Mouse (Mus musculus) hematopoietic stem cell, adult 5-6 weeks (primary cell): ENCODE results near the gene Bpifa3. TPM values are rescaled to one million over a fixed set of nuclear protein-coding genes. Genes with fewer than 3 reads are reported as not detected.
A peak's percentile ranks its signal among the peaks of the same experiment; 100 is the strongest.
"Not testable (repeated sequence)": the region's sequence is repeated elsewhere in the genome, so short reads cannot be mapped to it uniquely, and the experiment has no call there.

Experiments
- ATAC-seq, 2 experiments: fragments of 125-278 bp in 1 of 2; replicated peaks in 1 of 2; 2 replicates each; pipeline ENCODE4 v1.8.0; 2016 to 2017; ENCODE audit warnings: inconsistent platforms in 2 of 2, mild to moderate bottlenecking in 2 of 2, moderate number of reproducible peaks in 2 of 2, low read depth in 1 of 2, moderate TSS enrichment in 1 of 2; ENCODE audit not compliant: low FRiP score in 2 of 2, poor library complexity in 2 of 2, severe bottlenecking in 2 of 2, insufficient read depth in 1 of 2, low TSS enrichment in 1 of 2
- total RNA-seq: library from RNA; stranded (forward); fragments of 172-1452, 232-1000 nt; gene quantifications from 2 replicates; pipeline ENCODE4 v1.2.3, GENCODE M21; 2017

Bpifa3 gene
- not detected in 2 replicates for total RNA-seq

- ATAC-seq, result no peak
Observed at GRCm38 (mm10) chr2:154130120-154130519, at the start of gene Bpifa3. Gene Bpifa3 (plus strand): TSS chr2:154130336.

DNA sequence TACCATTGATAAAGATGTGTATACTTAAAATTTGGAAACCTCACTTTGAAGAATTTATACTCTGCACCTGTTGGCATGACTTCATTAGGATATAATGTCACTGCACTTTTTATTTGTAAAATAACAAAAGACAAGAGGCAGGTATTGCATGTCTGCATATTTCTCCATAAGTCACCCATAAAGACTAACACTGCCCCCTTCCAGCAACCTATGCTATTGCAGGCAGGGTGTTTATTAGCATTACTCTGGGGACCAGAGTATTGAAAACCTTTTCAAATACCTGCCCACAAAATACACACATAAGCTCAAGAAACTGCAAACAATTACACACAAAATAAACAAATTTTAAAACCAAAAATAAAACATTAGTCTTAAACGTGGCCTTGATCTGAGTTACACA lies 32.4 kb upstream of the Bpifa3 start:
- ATAC-seq, result no peak

- no peak for ATAC-seq
Observed at GRCm38 (mm10) chr2:154117381-154117780, 12.8 kb upstream of the Bpifa3 start.

DNA sequence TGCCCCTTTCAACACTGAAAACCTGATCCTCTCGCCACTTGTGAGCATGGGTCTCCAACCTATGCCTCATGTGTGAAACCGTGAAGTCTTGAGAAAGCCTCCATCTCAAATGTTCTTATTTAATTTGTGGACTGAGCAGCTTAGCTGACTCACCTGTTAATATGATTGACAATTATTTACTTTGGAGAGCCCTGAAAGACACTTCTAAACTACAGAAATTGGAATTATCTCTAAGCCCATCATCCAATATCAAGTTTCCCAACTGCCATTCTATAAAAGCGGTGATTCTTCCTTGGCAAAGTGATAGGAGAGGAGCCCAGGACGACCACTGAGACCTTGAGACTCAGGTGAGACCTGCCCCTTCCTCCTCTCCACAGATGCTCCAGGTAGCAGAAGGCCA lies 12.4 kb downstream of the Bpifa3 start, which contains the start of gene Bpifa1:
Bpifa1 (plus strand) TSS at position 301 of the 400 bp plus-strand sequence.
- no peak for ATAC-seq

- no peak for ATAC-seq
Observed at GRCm38 (mm10) chr2:154143735-154144134, 13.6 kb downstream of the Bpifa3 start.

DNA sequence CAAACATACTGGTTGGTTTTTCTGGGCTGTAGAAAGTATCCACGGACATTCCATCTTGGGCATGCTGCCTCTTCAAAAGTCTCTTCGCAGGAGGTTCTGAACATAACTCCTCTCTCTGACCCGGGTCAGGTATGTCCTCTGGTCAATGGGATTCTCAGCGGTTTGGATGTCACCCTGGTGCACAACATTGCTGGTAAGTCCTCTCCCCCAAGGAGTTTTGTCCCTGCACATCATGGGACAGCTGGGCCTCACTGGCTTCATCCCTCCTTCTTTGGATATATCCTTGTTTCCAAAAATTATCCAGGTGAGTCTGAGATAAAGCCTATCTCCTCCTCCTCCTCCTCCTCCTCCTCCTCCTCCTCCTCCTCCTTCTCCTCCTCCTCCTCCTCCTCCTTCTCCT lies 17.4 kb downstream of the Bpifa3 start:
- ATAC-seq, result no peak

DNA sequence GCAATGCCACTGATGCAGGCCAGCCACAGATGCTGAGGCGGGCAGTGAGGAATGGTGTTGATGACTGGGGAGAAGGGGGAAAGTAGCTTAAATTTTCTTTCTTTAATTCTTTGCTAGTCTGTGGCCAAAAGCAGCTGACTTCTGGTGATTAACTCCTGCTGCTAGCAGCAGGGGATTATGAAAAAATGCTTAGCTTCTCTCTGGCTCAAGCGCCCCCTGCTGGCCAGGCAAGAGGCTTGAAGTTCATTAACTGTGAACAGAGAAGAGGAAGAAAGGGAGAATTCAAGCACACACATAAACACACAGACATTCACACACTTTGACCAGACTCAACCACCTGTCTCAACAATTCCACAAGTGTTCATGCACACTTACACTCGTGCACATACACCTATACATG lies 28.3 kb downstream of the Bpifa3 start:
- ATAC-seq, result 0 out of 4 replicates have a peak, but pooled peaks of 1 of the 2 experiments have one; percentile 32

DNA sequence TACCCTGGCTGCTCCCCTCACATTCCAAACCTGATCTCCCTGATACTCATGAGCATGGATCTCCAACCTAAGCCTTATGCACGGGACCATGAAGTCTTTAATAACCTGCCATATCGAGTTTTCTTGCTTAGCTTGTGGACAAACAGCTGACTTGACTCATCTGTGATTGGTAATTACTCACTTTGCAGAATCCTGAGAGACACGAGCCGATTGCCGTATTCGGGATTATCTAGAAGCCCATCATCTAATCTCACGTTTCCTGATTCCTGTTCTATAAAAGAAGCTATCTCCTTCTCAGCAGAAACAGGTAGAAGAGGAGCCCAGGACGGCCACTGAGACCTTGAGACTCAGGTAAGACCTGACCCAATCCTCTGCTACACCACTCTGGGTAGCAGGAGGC lies 32.2 kb downstream of the Bpifa3 start, which contains the start of gene Bpifa5:
Bpifa5 (plus strand) TSS at position 301 of the 400 bp plus-strand sequence.
- ATAC-seq, result no peak

- ATAC-seq, result no peak
Observed at GRCm38 (mm10) chr2:154163306-154163705, 33.2 kb downstream of the Bpifa3 start.

- no peak for ATAC-seq
Observed at GRCm38 (mm10) chr2:154169172-154169571, 39.0 kb downstream of the Bpifa3 start.

- no peak for ATAC-seq
Observed at GRCm38 (mm10) chr2:154171621-154172020, 41.5 kb downstream of the Bpifa3 start.

GRCm38 (mm10) chr2:154173313-154173712 lies 43.2 kb downstream of the Bpifa3 start:
- ATAC-seq, result no peak; a peak in 1 of 4 replicates

DNA sequence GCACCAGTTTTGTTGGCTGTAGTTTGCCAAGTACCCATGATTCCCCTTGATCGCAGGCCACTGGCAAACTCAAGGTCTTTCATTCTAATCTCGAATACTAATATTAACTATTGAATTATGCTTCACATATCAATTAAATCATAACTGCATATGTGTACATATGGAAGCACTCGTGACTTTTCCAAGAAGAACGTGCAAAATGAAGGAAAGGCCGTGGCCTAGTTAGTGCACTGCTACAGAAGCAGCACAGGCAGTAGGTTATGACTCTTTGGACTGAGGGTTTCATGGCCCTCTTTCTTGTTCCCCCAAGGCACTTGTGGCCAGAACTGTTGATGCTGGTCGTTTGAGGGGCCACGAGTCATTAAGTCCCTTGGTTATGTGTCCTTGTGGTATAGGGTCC lies 51.8 kb downstream of the Bpifa3 start:
- ATAC-seq, result not testable (repeated sequence)

DNA sequence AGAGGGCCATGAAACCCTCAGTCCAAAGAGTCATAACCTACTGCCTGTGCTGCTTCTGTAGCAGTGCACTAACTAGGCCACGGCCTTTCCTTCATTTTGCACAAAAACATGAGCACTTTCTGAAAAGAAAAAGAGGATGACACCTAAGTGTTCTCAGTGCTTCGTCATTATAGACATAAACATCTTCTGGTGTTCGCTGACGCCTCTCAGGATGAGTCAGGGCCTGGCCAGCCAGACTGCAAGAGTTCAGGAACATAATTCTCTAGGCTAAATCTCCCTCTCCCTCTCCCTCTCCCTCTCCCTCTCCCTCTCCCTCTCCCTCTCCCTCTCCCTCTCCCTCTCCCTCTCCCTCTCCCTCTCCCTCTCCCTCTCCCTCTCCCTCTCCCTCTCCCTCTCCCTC lies 52.9 kb downstream of the Bpifa3 start:
- ATAC-seq, result not testable (repeated sequence)

- ATAC-seq, result no peak
Observed at GRCm38 (mm10) chr2:154185319-154185718, 55.2 kb downstream of the Bpifa3 start.

GRCm38 (mm10) chr2:154185748-154186147 lies 55.6 kb downstream of the Bpifa3 start:
- ATAC-seq, result no peak

- peak; percentile 60 to 67 for ATAC-seq
Observed at GRCm38 (mm10) chr2:154187468-154187867, 57.3 kb downstream of the Bpifa3 start.
